Mouse (Mus musculus) induced T-regulatory cell, adult 2 months (primary cell): ENCODE measurements around the gene Asb10.

Experiments used
- DNase-seq: peaks from one replicate; pipeline ENCODE4 v3.0.0-alpha.2; 2012; ENCODE audit warnings: low read depth

Asb10 gene

GRCm38 (mm10) chr5:24490413-24490920 is 50.3 kb downstream of the Asb10 start:
- no peak for DNase-seq

- no peak for DNase-seq
Measured at GRCm38 (mm10) chr5:24486738-24487137, 54.0 kb downstream of the Asb10 start.

DNA sequence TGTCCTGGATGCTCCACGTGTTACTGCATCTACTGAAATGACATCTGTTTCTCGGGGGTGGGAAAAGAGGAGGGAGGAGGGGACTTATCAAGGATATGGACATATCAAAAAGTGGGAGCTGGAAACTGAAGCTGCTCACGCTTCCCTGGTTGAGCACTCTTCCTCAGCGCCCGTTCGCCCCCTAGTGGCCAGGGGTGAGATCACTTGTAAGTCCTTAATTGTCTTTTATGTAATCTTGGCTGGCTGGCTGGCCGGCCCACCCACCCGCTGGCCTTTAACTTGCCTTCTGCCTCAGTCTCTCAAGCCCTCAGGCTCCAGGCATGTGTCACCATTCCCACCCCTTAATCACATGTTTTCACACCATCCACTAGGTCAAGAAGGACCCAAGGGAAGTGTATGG is 54.7 kb downstream of the Asb10 start:
- DNase-seq: peak; percentile 84

DNA sequence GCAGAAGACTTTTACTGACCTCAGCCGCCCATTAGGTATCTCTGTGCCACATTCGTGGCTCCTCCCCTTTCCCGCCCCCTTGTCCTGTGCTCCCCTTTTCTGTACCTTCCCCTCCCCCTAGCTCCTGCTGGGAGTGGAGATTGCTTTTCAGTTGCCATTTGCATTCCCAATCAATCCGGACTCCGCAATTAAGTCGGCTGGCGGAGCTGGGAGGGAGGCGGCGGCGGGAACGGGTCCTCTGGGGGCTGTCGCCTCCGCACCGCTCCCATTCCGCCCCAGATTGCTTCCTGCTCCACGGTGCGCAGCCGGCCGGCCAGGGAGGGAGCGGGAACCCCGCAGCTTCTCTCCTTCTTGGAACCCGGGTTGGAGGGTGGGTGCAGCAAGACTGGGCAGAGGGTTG is 55.8 kb downstream of the Asb10 start:
- no peak for DNase-seq

DNA sequence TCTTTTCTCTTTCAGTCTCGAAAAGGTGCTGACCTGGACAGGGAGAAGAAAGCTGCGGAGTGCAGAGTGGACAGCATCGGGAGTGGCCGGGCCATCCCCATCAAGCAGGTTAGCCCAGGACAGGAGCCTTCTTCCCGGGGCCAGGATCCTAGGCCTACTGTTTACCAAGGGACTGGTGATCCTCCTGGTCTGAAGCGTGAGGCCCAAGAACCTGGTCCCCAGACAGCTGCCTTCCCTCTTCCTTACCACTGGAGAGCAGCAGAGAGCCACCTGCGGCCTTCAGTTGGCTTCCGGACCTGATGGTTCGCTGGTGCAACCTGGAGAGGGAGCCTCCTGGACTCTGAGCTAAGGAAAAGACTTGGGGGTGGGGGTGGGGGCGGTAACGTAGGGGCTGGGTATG is 57.5 kb downstream of the Asb10 start:
- DNase-seq: peak; percentile 78
